Mouse (Mus musculus): ENCODE results near the gene Pbx1.

Gene Pbx1

GRCm38 (mm10) chr1:168295782-168296181 lies 136.3 kb downstream of the Pbx1 start:
- no peak for DNase-seq

- DNase-seq, result no peak
Observed at GRCm38 (mm10) chr1:168293673-168294072, 138.4 kb downstream of the Pbx1 start.

DNA sequence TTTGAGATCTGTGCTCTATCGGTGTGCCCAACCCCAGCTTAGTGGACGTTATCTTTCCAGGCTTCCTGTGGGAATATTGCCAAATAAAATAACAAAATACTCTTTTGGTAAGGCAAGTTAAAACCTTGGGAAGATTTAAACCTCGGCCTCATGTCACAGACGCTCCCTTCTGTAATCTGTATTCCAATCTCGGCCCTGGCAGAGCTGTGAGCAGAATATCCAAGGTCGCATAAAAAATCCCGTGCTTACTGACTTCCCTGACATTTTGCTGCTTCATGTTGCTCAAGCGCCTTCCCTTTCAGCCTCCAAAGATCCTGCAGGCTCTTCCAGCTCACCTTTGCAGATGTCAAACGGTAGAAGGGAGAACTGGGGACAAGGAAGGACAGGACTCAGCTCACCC lies 140.0 kb downstream of the Pbx1 start:
- DNase-seq, result no peak

GRCm38 (mm10) chr1:168291643-168292040 lies 140.4 kb downstream of the Pbx1 start:
- DNase-seq, result no peak

DNA sequence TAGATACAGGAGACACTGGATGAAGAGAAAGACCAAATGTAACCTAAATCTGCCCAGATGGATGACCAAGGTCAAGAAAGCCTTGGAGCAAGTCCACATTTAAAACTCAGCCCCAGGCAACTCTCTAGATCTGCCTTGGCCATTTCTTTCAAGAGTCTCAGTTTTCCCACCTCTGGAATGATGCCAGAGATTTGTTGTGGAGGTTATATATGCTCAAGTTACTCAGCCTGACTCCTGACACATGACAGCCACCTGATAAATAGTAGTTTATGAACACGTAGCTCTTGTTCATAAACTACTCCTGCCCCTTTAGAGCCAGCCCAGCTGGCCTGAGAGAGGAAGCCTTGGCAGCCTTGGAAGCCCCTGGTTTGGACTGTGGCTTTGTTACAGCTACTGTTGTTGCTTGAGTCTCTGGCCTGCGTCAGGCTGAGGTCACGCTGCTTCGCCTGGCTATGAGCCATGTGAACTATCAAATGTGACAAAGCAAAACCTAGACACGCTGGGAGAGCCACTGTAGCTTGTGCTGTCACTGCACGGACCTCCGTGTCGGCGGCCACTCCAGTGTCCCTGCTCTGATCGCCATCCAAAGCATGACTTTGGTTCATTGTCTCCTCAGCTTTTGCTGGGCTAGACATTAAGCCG lies 140.9 kb downstream of the Pbx1 start:
- peak; percentile 54 for DNase-seq

GRCm38 (mm10) chr1:168290236-168290985 lies 141.7 kb downstream of the Pbx1 start:
- no peak for DNase-seq

DNA sequence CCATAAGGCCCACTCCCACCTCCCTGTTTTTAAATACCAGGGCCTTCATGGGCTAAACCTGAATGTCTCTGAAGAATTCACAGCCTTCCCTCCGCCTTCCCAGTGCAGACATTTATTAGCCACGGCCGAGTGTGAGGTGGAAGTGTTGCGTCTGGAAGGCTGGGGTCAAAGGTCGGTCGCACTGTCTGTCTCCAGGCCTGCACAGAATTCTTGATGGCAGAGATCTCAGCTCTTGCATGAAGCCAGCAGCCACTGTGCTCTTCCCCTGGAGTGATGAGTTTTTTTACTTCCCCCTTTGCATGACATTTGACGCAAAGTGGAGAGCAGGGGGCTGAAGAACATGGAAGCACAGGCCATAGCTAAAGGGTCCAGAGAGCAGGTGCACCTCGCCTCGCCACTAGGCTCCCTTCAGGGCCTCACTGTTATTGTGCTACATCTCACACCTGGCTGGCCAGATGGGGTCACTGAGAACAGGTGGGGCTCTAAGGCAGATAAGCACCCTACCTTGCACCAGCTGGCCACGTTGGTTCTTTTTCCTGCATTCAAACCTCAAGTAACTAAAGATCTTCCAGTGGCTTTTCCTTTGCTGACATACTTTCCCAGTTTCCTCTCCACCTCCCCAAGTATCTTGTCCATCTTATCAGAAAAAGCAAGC lies 143.1 kb downstream of the Pbx1 start:
- no peak for DNase-seq

DNA sequence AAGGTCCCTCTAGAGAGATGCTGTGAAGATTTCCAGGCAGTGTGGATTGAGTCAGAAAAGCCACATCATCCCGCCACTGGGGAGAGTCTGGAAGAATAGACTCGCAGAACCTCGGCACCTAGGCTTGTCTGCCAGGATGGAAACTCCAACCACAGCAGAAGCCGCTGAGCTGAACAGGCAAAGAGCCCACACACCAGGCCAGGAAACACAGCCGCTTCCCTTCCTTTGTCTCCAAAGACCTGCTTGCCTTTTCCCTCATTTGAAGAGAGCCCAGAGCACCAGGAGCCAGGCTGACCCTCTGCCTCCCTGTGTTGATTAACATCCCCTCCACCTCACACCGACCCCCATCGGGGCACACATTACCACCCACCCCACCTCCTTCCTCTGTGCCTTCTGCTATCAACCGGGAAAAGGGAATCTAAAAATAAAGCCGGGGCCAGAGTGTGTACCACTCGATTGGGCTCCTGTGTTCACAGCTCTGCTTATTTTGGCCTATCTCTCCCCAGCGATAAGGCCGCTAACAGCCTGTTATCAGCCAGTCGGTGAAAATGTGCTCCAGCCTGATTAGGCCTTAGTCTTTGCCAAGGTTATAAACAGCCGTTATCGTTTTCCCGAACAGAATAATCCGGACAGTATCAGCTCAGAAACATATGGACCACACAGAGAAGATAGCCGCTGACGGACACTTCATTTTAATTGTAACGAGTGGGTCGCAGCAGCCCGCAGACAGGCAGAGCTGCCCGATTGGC lies 144.1 kb downstream of the Pbx1 start:
- no peak for DNase-seq

DNA sequence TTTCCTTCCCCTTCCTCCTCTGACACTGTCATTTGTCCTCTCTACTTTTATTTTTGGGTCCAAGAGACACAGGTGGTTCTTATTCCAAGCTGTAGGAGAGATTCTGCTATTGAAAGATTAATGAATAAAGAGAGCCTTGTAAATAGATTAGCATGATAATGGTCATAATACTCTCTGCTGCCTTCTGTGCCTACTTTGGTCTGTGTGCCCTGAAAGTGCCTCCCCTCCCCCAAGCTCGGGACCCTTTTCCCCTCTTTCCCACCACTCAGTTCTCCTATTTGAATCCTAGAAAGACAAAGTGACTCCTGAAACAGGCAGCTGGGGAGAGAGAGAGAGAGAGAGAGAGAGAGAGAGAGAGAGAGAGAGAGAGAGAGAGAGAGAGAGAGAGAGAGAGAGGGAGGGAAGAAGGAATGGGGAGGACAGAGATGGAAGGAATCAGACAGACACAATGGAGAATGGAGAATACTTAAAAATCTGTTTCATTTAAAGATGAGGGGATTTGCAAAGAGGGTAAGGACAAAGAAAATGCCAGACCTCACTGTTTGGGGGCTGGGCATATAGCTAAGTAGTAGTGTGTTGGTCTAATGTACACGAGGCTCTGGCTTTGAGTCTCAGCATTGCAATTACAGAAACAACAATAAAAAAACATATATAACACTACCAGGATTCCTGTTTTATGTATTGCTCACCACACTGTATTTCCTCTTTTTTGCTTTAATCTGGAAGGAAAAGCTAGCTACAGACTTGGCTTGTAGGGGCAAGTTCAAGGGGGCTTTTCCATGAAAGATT lies 145.0 kb downstream of the Pbx1 start:
- no peak for DNase-seq

DNA sequence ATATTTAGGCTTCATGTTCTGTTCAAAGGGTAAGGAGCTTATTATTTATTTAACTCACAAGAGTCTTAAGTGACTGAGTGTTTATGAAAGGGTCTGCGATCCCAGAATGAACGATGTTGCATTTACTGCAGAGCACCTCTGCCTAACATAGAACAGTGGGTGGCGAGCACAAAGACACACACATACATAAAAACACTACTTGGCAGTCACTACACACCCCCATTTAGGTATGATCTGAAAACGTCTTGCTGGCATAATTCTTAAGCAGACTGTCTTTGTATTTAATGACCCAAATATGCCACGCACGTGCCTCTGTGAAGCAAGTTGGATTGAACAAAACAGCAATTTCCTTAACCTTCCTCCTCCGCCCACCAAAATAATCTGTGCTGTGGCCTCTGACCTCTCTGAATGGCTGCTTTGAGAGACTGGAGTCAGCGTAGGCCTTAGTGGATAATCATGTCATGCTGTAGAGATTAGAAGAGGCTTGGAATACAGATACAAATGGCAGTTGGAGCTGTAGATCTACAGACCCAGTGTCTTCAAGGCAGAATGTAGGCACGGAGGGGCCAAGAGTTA lies 147.4 kb downstream of the Pbx1 start:
- DNase-seq, result no peak

GRCm38 (mm10) chr1:168283841-168284565 lies 148.1 kb downstream of the Pbx1 start:
- no peak for DNase-seq

DNA sequence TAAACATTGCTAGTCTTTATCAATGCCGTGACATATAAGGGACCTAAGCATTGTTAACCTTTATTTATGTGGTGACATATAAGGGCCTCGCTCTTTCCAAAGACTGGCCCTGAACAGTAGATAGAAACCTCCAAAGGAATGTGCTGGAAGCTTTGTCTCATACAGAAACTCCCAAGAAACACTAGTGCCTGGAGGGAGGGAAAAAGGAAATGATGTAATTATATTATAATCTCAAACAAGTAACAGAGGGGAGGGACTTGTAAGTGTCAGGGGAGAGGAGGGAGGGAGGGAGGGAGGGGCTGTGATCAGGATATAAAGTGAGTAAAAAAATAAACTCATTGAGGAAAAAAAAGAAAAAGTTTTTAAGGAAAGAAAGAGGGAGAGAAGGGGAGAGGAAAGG lies 148.6 kb downstream of the Pbx1 start:
- DNase-seq, result no peak

DNA sequence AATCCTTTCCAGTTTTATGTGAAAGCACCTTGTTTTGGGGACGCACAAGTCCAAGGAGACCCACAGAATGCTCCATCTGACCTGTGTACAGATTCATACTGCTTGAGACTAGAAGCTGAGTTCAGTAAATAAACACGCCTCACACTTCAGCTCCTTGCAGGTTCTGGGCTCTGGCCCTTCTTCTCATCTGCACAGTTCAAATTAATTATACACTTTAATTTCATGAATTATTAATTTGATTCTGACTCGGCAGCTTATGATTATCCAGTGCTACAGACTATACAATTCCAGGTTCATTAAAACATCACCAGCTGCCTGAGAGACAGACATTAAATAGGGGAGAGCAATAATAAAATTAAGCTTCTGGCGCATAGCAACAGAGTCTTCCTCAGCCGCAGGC lies 156.4 kb downstream of the Pbx1 start:
- no peak for DNase-seq

DNA sequence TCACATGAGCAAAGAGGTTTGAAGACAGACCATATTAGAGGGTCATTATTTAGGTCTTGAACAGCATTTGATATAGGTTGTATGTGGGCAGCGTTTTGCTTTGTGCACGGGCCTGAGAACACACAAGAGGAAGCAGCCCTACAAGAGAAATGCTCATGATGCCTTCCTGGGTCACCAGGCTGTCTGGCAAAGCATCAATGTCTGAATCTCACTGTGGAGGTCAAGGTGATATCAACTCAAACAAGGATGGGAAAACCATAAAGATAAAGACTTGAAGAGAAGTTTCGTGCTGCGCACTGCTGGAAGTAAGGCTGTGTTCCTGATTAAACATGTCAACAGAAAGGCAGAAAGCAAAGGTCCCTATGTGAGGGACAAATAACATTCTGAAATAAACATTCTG lies 157.8 kb downstream of the Pbx1 start:
- DNase-seq, result no peak

- no peak for DNase-seq
Observed at GRCm38 (mm10) chr1:168272091-168272490, 160.0 kb downstream of the Pbx1 start.

DNA sequence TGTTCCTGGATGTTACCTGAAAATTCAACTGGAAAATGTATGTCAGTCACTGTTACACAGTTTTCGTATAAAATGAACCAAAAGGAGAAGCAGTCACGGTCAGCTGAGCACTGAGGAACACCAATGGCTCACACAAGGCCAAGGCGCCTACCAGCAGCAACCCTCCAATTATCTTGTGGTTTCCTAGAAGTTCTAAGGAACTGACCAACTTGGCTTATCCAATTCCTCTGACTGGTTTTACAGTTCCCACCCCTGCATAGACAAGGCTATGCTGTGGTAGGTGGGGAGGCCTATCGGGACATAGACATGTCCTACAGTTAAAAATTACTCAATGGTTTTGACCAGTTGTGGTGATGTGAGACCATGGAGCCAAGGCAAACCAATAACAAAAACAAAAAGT lies 160.9 kb downstream of the Pbx1 start:
- DNase-seq, result no peak

GRCm38 (mm10) chr1:168268751-168269623 lies 163.1 kb downstream of the Pbx1 start:
- DNase-seq, result no peak

DNA sequence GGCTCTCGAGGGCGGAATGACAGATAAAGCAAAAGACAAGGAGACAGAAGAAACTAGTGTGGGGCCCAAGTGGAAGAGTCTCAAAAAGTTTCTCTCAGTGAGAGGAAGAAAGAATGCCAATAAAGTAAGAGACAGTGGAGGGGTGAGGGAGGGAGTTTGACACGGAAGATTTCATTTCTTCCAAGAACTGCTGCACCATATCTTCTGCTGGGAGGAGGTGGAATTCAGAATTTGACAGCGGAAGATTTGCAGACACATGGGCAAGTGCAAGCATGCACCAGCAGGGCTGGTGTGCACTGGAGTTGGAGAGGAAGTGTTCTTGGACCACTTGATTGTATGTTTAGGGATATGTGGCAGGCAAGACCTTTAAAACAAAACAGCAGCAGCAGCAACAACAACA lies 163.8 kb downstream of the Pbx1 start:
- DNase-seq, result no peak

GRCm38 (mm10) chr1:168265594-168266390 lies 166.3 kb downstream of the Pbx1 start:
- DNase-seq, result no peak

DNA sequence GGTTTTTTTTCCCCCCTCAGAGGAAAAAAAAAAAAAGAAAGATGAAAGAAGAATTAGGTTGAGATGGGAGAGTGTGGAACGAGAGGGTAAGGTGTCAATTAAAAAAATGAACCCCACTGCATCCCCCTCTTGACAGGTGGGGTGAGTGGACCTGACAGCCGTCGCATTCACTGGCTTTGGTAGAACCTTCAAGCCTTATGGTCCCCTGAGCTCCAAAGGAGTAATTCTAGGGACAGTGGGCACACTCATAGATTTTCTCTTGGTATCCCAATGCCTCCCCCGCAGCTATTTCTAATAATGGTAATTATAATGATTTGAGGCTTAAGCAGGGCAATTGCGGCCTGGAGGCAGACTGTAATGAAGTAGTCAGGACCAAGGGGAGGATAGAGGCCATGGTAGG lies 167.0 kb downstream of the Pbx1 start:
- no peak for DNase-seq
